Mouse (Mus musculus) forebrain, embryonic 10.5 days (tissue): ENCODE measurements around the gene 1700021F07Rik. TPM values are rescaled to one million over a fixed set of nuclear protein-coding genes. Genes with fewer than 3 reads are reported as not detected.

Experiments
- DNase-seq: peaks from one replicate; pipeline ENCODE4 v3.0.0-alpha.2; 2017; ENCODE audit warnings: low spot score; ENCODE audit errors: extremely low spot score
- H3K27ac ChIP-seq: fragments of 300-500 bp; sonication (generic); 2 replicates; pipeline ENCODE4 v1.5.1; 2016; ENCODE audit warnings: mild to moderate bottlenecking
- H3K27me3 ChIP-seq: fragments of 300-500 bp; sonication (generic); 2 replicates; pipeline ENCODE4 v1.6.1; 2016; ENCODE audit warnings: mild to moderate bottlenecking; ENCODE audit not compliant: poor library complexity, severe bottlenecking
- H3K36me3 ChIP-seq: fragments of 300-500 bp; sonication (generic); replicated peaks from 2 replicates; pipeline ENCODE4 v1.6.1; 2016; ENCODE audit warnings: mild to moderate bottlenecking, moderate library complexity
- H3K4me1 ChIP-seq: fragments of 300-500 bp; sonication (generic); 2 replicates; pipeline ENCODE4 v1.6.1; 2016
- H3K4me3 ChIP-seq: fragments of 300-500 bp; sonication (generic); 2 replicates; pipeline ENCODE4 v1.5.1; 2016; ENCODE audit warnings: mild to moderate bottlenecking, moderate library complexity
- H3K9me3 ChIP-seq: fragments of 300-500 bp; sonication (generic); 2 replicates; pipeline ENCODE4 v1.6.1; 2016; ENCODE audit warnings: mild to moderate bottlenecking, moderate library complexity
- WGBS: fragments of 180-500 bp; shearing (Covaris S2); methylation state at CpG from one replicate; pipeline ENCODE4 v1.1.7; 2016; 5-methylcytosine and 5-hydroxymethylcytosine counted together
- polyA plus RNA-seq: library from polyadenylated mRNA; unstranded; fragments of >200 nt; fragmentation: Nextera tagmentation; extraction: Ambion mirVana; gene quantifications from 2 replicates; pipeline ENCODE4 v1.2.1, GENCODE M21; 2016

Gene 1700021F07Rik
- not detected in 2 replicates for polyA plus RNA-seq

GRCm38 (mm10) chr2:173522376-173522775 lies at the start of gene 1700021F07Rik:
1700021F07Rik (plus strand) TSS chr2:173522586.
- no peaks in the 10 kb centered on the region for H3K9me3 ChIP-seq

DNA sequence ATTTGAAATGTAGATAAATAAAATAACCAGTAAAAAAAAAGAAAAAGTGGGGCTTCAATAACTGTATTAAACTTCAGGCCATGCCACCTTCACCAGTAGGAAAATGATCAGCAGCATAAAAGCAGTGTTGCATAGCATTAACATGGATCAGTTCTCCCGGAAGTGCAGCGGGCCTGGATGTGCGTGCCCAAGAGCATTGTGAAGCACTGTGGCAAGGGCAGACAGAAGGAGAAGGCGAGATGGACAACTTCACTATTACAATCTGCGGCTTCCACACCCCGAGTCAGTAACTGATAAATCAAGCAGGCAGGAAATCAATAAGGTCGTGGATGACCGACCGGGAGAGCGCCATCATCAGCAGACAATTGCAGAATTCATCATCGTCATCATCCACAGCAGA lies 49.2 kb upstream of the 1700021F07Rik start:
- Histone ChIP-seq H3K36me3 (no peaks in the 10 kb centered on the region), H3K9me3 (no peaks in the 10 kb centered on the region), H3K4me3 (no peak overlapping the region), H3K4me1 (no peaks in the 10 kb centered on the region), H3K27me3 (no peaks in the 10 kb centered on the region), H3K27ac (no peak overlapping the region)
- no peak for DNase-seq
- WGBS, result 82% methylated on average over 11 of the region's 11 CpGs

More at GRCm38 (mm10) chr2:173522376-173522775, at the start of gene 1700021F07Rik:
- DNase-seq, result no peak
- H3K4me3 ChIP-seq, result no peak within 1 kb of the TSS
- no peaks in the 10 kb centered on the region for H3K4me1 ChIP-seq
- 91% methylated on average over 18 of the region's 18 CpGs for WGBS
- no peaks in the 10 kb centered on the region for H3K27me3 ChIP-seq
- H3K36me3 ChIP-seq, result no peaks in the 10 kb centered on the region
- H3K27ac ChIP-seq, result no peak within 1 kb of the TSS

- Histone ChIP-seq H3K27me3 (no peaks in the 10 kb centered on the region), H3K27ac (no peak overlapping the region), H3K4me1 (no peaks in the 10 kb centered on the region), H3K4me3 (no peak overlapping the region), H3K36me3 (no peaks in the 10 kb centered on the region), H3K9me3 (no peaks in the 10 kb centered on the region)
- 94% methylated on average over 12 of the region's 12 CpGs for WGBS
- peak; percentile 3 for DNase-seq
Observed at GRCm38 (mm10) chr2:173479050-173479449, 43.3 kb upstream of the 1700021F07Rik start.

- H3K36me3 ChIP-seq, result no peaks in the 10 kb centered on the region
- H3K27ac ChIP-seq, result no peak overlapping the region
- peak; percentile 3 for DNase-seq
- H3K9me3 ChIP-seq, result no peaks in the 10 kb centered on the region
- no peak overlapping the region for H3K4me3 ChIP-seq
- WGBS, result 90% methylated on average over 4 of the region's 4 CpGs
- no peaks in the 10 kb centered on the region for H3K4me1 ChIP-seq
- no peaks in the 10 kb centered on the region for H3K27me3 ChIP-seq
Observed at GRCm38 (mm10) chr2:173484486-173484885, 37.9 kb upstream of the 1700021F07Rik start.

DNA sequence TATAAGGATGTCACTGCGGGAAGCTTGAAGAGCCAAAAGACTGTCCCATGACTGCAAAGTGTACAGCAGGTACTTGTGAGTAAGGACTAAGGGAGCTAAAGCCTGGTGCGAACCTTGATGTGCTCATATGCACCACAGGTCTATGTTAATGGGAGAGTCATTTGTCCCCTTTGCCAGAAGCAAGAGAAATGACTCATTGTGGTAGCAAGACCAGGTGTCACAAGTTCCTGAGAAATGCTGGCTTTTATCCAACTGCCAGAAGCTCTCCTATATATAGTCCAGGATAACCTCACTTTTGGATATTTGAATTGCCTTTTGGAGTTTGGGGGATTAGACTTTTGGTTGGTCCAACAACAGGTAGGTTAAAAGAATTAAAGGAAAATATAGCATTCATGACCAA lies 22.8 kb upstream of the 1700021F07Rik start:
- Histone ChIP-seq H3K4me3 (no peak overlapping the region), H3K36me3 (no peaks in the 10 kb centered on the region)
- 90% methylated on average over 2 of the region's 2 CpGs for WGBS

GRCm38 (mm10) chr2:173513977-173514376 lies 8.4 kb upstream of the 1700021F07Rik start:
- H3K4me3 ChIP-seq, result no peak overlapping the region
- H3K9me3 ChIP-seq, result peaks cover 7% of the 10 kb centered on the region
- H3K4me1 ChIP-seq, result 0 out of 2 replicates have a peak, but pooled peaks cover 3% of the 10 kb centered on the region
- DNase-seq, result no peak
- no peaks in the 10 kb centered on the region for H3K36me3 ChIP-seq
- no peaks in the 10 kb centered on the region for H3K27me3 ChIP-seq
- 91% methylated on average over 6 of the region's 6 CpGs for WGBS
- no peak overlapping the region for H3K27ac ChIP-seq

More for the DNA sequence above, 22.8 kb upstream of the 1700021F07Rik start:
- H3K27ac ChIP-seq, result no peak overlapping the region
- no peak for DNase-seq
- no peaks in the 10 kb centered on the region for H3K4me1 ChIP-seq
- H3K27me3 ChIP-seq, result no peaks in the 10 kb centered on the region
- no peaks in the 10 kb centered on the region for H3K9me3 ChIP-seq

DNA sequence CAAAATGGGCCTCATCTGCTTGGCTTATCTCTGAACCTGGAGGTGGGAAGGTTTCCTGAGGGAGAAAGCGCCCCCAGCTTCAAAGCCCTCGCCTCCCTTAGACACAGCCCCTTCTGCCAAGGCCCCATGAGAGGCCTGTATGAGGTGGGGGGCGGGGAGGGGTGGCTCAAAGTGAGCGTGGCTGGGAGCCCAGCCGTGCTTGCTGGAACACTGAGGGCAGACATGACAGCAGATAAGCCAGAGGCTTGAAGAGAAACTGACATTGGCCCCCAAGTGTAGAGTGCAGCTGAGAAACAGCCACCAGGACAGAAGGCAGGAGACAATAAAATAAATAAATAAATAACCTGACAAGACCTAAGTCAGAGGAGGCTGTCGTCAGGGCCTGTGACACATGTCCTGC lies 7.2 kb upstream of the 1700021F07Rik start:
- Histone ChIP-seq H3K36me3 (no peaks in the 10 kb centered on the region), H3K27ac (no peak overlapping the region), H3K4me1 (0 out of 2 replicates have a peak, but pooled peaks cover 3% of the 10 kb centered on the region), H3K27me3 (no peaks in the 10 kb centered on the region), H3K9me3 (peaks cover 7% of the 10 kb centered on the region), H3K4me3 (no peak overlapping the region)
- no peak for DNase-seq
- WGBS, result 76% methylated on average over 6 of the region's 6 CpGs

GRCm38 (mm10) chr2:173516150-173516855 lies 6.1 kb upstream of the 1700021F07Rik start:
- DNase-seq, result no peak
- H3K27me3 ChIP-seq, result no peaks in the 10 kb centered on the region
- 0 out of 2 replicates have a peak, but pooled peaks cover 3% of the 10 kb centered on the region for H3K4me1 ChIP-seq
- H3K4me3 ChIP-seq, result no peak overlapping the region
- no peaks in the 10 kb centered on the region for H3K9me3 ChIP-seq
- no peak overlapping the region for H3K27ac ChIP-seq
- 87% methylated on average over 25 of the region's 25 CpGs for WGBS
- H3K36me3 ChIP-seq, result no peaks in the 10 kb centered on the region

DNA sequence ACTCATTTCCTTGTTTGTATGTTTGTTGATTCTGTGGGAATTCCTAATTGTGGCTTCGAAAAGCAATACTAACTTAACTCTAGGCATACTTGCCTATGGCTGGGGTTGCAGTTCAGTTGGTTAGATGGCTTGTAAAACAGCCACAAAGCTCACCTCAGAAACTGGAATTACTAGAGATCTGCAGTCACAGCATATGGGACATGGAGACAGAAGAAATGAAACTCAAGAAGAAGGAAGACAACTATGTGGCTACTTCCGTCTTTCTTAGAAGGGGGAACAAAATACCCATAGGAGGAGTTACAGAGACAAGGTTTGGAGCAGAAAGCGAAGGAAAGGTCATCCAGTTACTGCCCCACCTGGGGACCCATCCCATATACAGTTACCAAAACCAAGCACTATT lies 6.1 kb downstream of the 1700021F07Rik start:
- Histone ChIP-seq H3K4me3 (no peak overlapping the region), H3K27ac (no peak overlapping the region), H3K4me1 (no peaks in the 10 kb centered on the region; the same call in 1 of the 2 replicates), H3K36me3 (no peaks in the 10 kb centered on the region), H3K9me3 (no peaks in the 10 kb centered on the region), H3K27me3 (no peaks in the 10 kb centered on the region)
- WGBS, result 85% methylated on average over 3 of the region's 3 CpGs
- no peak for DNase-seq

DNA sequence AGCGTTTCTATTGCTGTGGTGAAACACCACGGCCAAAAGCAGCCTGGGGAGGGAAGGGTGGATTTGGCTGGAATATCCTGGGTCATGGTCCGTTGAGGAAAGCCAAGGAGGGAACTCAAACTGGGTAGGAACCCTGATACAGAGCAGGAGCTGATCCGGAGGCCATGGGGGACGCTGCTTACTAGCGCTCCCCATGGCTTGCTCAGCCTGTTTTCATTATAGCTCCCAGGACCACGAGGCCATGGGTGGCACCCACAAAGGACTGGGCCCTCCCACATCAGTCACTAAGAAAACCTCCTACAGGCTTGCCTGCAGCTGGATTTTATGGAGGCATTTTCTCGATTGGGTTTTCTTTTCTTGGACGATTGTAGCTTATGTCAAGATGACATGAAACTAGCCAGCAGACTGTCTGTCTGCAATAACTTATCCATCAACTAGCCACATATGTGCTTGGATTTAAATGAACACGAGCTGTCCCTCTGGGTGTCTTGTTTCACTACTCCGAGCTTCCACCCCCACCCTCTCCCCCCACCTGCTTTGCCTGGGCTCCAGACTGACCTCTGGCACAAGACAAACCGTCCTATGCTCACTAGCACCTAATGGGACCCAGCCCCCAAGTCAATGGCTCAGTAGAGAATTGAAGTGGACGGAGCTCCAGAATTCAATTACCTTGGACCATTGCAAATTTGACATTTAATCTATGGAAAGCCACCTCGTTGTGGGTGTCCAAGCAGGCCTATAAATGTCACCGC lies 10.5 kb downstream of the 1700021F07Rik start:
- H3K27me3 ChIP-seq, result no peaks in the 10 kb centered on the region
- no peak overlapping the region for H3K27ac ChIP-seq
- DNase-seq, result no peak
- WGBS, result 71% methylated on average over 15 of the region's 15 CpGs
- H3K36me3 ChIP-seq, result no peaks in the 10 kb centered on the region
- no peaks in the 10 kb centered on the region; the same call in 1 of the 2 replicates for H3K4me1 ChIP-seq
- no peak overlapping the region for H3K4me3 ChIP-seq
- no peaks in the 10 kb centered on the region for H3K9me3 ChIP-seq

DNA sequence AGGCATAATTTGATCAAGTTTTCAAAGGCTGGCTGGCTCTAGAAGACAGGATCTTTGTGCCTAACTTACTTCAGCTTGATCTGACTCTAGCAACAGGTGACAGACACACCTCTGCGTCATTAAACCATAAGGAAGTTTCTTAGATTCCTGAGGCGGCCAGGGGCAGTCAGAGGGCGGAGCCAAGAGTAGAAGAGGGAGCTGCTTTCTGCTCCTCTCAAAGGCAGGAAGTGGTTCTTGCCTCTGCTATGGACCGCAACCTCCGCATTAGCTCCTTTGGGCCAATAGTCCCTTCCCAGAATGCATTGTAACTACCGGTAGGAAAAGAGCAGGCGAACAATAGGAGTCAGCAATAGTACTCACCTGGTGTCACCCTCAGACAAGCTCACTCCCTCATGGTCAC lies 12.2 kb downstream of the 1700021F07Rik start:
- H3K9me3 ChIP-seq, result no peaks in the 10 kb centered on the region
- no peak for DNase-seq
- H3K36me3 ChIP-seq, result no peaks in the 10 kb centered on the region
- no peak overlapping the region for H3K27ac ChIP-seq
- WGBS, result 83% methylated on average over 7 of the region's 7 CpGs
- peaks cover 5% of the 10 kb centered on the region for H3K4me1 ChIP-seq
- no peaks in the 10 kb centered on the region for H3K27me3 ChIP-seq
- H3K4me3 ChIP-seq, result no peak overlapping the region

GRCm38 (mm10) chr2:173535390-173535789 lies 13.0 kb downstream of the 1700021F07Rik start:
- Histone ChIP-seq H3K4me1 (peaks cover 13% of the 10 kb centered on the region), H3K9me3 (no peaks in the 10 kb centered on the region), H3K27ac (no peak overlapping the region), H3K27me3 (no peaks in the 10 kb centered on the region), H3K4me3 (no peak overlapping the region), H3K36me3 (no peaks in the 10 kb centered on the region)
- DNase-seq, result no peak
- WGBS, result 91% methylated on average over 18 of the region's 18 CpGs

- Histone ChIP-seq H3K36me3 (no peaks in the 10 kb centered on the region), H3K4me3 (no peak overlapping the region), H3K27ac (no peak overlapping the region), H3K27me3 (no peaks in the 10 kb centered on the region), H3K9me3 (no peaks in the 10 kb centered on the region), H3K4me1 (peaks cover 18% of the 10 kb centered on the region)
- no peak for DNase-seq
- WGBS, result 98% methylated on average over 9 of the region's 9 CpGs
Observed at GRCm38 (mm10) chr2:173535886-173536285, 13.5 kb downstream of the 1700021F07Rik start.
